Mouse (Mus musculus) embryonic fibroblast, embryonic 13.5 days (primary cell): ENCODE measurements around the gene Dll3. TPM values are rescaled to one million over a fixed set of nuclear protein-coding genes. Genes with fewer than 3 reads are reported as not detected.
"Not testable (repeated sequence)": the region's sequence is repeated elsewhere in the genome, so short reads cannot be mapped to it uniquely, and the experiment has no call there.

Experiments used
- H3K27ac ChIP-seq: 2 replicates; pipeline ENCODE4 v1.5.1; 2012; ENCODE audit warnings: low read length, control low read depth, inconsistent platforms; ENCODE audit not compliant: insufficient read depth
- H3K4me1 ChIP-seq: 2 replicates; pipeline ENCODE4 v1.6.1; 2011; ENCODE audit warnings: low read length; ENCODE audit not compliant: control insufficient read depth, insufficient read depth
- H3K4me3 ChIP-seq: 2 replicates; pipeline ENCODE4 v1.5.1; 2011; ENCODE audit warnings: mild to moderate bottlenecking, control low read depth, low read length; ENCODE audit not compliant: insufficient read depth
- CTCF ChIP-seq: IDR thresholded peaks from 2 replicates; pipeline ENCODE4 v1.5.1; 2011; ENCODE audit warnings: mild to moderate bottlenecking, control low read depth, low read length, moderate library complexity, borderline replicate concordance; ENCODE audit not compliant: insufficient read depth
- POLR2A ChIP-seq: IDR thresholded peaks from 2 replicates; pipeline ENCODE4 v1.6.1; 2011; ENCODE audit warnings: low read depth, mild to moderate bottlenecking, control low read depth, low read length, moderate library complexity
- polyA plus RNA-seq: library from polyadenylated mRNA; stranded (reverse); fragments of >200 nt; gene quantifications from 2 replicates; pipeline ENCODE4 v1.2.4, GENCODE M21; 2011; ENCODE audit warnings: low read depth; ENCODE audit not compliant: missing spikeins, insufficient read length

The Dll3 gene
- polyA plus RNA-seq, 1 experiment, result not detected

DNA sequence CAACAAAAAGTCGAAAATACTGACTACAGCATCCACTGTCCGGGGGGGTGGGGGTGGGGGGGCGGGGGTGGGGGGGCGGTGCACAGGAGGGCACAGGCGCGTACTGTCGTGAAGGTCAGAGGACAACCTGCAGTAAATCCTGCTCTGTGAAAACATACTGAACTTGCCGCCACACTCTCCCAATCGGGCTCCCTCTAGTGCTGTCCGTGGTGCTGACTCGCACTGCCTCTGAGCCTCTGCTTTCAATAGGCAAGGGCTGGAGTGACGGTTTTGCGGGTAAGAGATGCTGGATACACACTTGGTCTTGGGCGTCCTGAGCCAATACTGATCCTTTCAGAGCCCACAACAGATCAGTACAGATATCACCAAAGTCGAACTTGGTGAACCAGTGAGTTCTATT, 38.3 kb downstream of the Dll3 start:
- H3K4me3 ChIP-seq, result no peak overlapping the region
- TF ChIP-seq CTCF (no peak), POLR2A (no peak)
- H3K4me1 ChIP-seq, result no peaks in the 10 kb centered on the region
- no peak overlapping the region for H3K27ac ChIP-seq

DNA sequence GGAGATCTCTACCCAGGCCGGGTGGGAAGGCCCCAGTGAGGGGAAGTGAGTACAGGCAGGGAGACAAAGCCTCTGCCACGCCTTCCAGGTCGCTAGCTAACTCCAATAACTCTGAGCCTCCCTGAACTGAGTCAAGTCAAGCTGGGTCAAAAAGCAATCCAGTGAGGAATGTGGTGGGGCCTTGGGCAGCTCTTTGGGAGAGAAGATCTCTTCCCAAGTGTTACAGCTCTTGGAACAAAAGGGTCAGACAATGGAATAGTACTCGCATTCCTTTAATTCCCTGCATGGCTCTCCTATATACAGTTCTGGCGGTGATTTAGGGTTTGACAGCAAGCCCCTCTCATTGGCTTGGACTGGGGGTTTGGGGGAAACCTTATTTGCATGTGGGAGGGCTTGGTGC, 39.2 kb downstream of the Dll3 start:
- no peak overlapping the region for H3K27ac ChIP-seq
- TF ChIP-seq CTCF, result no peak
- no peaks in the 10 kb centered on the region for H3K4me1 ChIP-seq
- no peak overlapping the region for H3K4me3 ChIP-seq

GRCm38 (mm10) chr7:28255476-28255875, 46.6 kb downstream of the Dll3 start:
- Histone ChIP-seq H3K4me1 (no peaks in the 10 kb centered on the region), H3K4me3 (no peak overlapping the region), H3K27ac (no peak overlapping the region)
- TF ChIP-seq POLR2A (no peak), CTCF (peak; percentile 30; the same call in 1 of the 2 replicates)

DNA sequence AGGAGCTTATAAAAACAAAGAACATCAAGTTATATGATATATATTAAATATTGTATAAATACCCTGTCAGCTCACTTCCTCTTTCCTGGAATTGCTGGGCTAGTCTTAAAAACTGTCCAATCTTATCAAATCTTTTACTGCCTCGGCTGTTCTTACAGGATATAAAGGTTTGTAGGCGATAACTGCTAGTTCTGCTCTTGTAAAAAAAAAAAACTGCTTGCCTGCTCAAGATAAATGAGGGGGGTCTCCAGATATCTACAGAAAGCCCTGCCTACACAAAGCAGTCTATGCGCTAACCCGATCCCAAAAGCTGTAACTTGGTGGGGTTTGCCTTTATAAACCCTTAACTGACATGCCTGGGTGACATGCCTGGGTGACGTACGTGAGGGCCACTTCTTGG, 47.4 kb downstream of the Dll3 start:
- Histone ChIP-seq H3K4me3 (no peak overlapping the region), H3K4me1 (no peaks in the 10 kb centered on the region), H3K27ac (no peak overlapping the region)
- no peak for TF ChIP-seq CTCF
- no peak for TF ChIP-seq POLR2A

DNA sequence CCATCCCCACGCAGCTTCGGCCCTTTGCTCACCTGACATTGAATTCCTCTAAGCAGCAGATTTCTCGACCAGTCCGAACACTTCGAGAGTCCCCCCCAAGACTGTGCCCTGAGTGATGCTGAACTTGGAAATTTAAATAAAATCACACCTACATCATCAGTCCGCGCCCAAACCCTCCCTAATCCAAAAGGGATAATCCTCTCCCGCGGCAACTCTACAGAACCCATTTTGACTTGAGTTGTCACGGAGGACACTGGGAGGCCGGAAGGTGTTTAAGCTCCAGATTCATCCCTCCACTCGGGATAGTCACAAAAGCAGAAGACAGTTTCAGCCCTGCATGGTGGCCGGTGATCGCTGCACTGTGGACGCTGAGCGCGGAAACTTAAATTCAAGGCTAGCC, 50.1 kb downstream of the Dll3 start:
- TF ChIP-seq POLR2A, result no peak
- TF ChIP-seq CTCF, result no peak
- H3K4me3 ChIP-seq, result no peak overlapping the region

GRCm38 (mm10) chr7:28248957-28249356, 53.1 kb downstream of the Dll3 start:
- no peak overlapping the region for H3K27ac ChIP-seq
- no peaks in the 10 kb centered on the region for H3K4me1 ChIP-seq
- TF ChIP-seq CTCF, result no peak
- no peak for TF ChIP-seq POLR2A
- no peak overlapping the region for H3K4me3 ChIP-seq

More for the DNA sequence above, 50.1 kb downstream of the Dll3 start:
- H3K4me1 ChIP-seq, result no peaks in the 10 kb centered on the region
- H3K27ac ChIP-seq, result no peak overlapping the region

DNA sequence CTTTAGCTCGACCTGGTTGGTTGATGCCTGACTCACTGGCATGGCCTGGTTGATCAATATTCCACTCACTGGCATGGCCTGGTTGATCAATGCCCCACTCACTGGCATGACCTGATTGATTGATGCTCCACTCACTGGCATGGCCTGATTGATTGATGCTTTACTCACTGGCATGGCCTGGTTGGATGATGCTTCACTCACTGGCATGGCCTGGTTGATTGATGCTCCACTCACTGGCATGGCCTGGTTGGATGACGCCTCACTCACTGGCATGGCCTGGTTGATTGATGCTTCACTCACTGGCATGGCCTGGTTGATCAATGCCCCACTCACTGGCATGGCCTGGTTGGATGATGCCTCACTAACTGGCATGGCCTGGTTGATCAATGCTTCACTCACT, 58.1 kb downstream of the Dll3 start:
- not testable (repeated sequence) for H3K4me3 ChIP-seq, H3K27ac ChIP-seq, H3K4me1 ChIP-seq

Other genes with a start within 250 kb of the Dll3 start
- 0.65 TPM in 1 of 2 replicates, not detected in the other for gene Fcgbp, start 231.0 kb downstream of the Dll3 start, polyA plus RNA-seq
- 0.08 TPM in 1 of 2 replicates, not detected in the other for gene 9530053A07Rik, start 172.8 kb downstream of the Dll3 start, polyA plus RNA-seq
- gene Fbl, start 132.5 kb downstream of the Dll3 start, polyA plus RNA-seq, result 148 and 168 TPM in 2 replicates
- gene Dyrk1b, start 122.8 kb downstream of the Dll3 start, polyA plus RNA-seq, result 12.9 and 15.1 TPM in 2 replicates
- 20.6 and 25.1 TPM in 2 replicates for gene Eid2, start 34.4 kb downstream of the Dll3 start, polyA plus RNA-seq
- 5.4 and 8.8 TPM in 2 replicates for gene Eid2b, start 24.5 kb downstream of the Dll3 start, polyA plus RNA-seq
- not detected in 2 replicates for gene Selenov, start 11.1 kb downstream of the Dll3 start, polyA plus RNA-seq
- gene Timm50, start 9.8 kb upstream of the Dll3 start, polyA plus RNA-seq, result 37.5 and 40.3 TPM in 2 replicates
- gene Supt5, start 36.5 kb upstream of the Dll3 start, polyA plus RNA-seq, result 104 and 105 TPM in 2 replicates
- 997 and 1,079 TPM in 2 replicates for gene Rps16, start 48.4 kb upstream of the Dll3 start, polyA plus RNA-seq
- gene Plekhg2, start 70.4 kb upstream of the Dll3 start, polyA plus RNA-seq, result 66.5 and 68.5 TPM in 2 replicates
- gene Zfp36, start 78.0 kb upstream of the Dll3 start, polyA plus RNA-seq, result 23.4 and 27.4 TPM in 2 replicates
- 18.2 and 19.4 TPM in 2 replicates for gene Med29, start 90.5 kb upstream of the Dll3 start, polyA plus RNA-seq
- gene Paf1, start 90.7 kb upstream of the Dll3 start, polyA plus RNA-seq, result 73.5 and 82.5 TPM in 2 replicates
- not detected in 2 replicates for gene Gmfg, start 135.2 kb upstream of the Dll3 start, polyA plus RNA-seq
- 4.7 and 4.9 TPM in 2 replicates for gene Lrfn1, start 149.7 kb upstream of the Dll3 start, polyA plus RNA-seq
- not detected in 2 replicates for gene Ifnl2, start 208.2 kb upstream of the Dll3 start, polyA plus RNA-seq
- gene Ifnl3, start 220.6 kb upstream of the Dll3 start, polyA plus RNA-seq, result not detected in 2 replicates
- not detected in 2 replicates for gene Sycn, start 238.6 kb upstream of the Dll3 start, polyA plus RNA-seq
- gene Nccrp1, start 245.0 kb upstream of the Dll3 start, polyA plus RNA-seq, result not detected in 2 replicates